Mouse (Mus musculus): ENCODE results near the gene Kcnq5. TPM values are rescaled to one million over a fixed set of nuclear protein-coding genes. Genes with fewer than 3 reads are reported as not detected.

Kcnq5 gene
- polyA plus RNA-seq, 1 experiment from 2014 or later: 0.62 TPM

DNA sequence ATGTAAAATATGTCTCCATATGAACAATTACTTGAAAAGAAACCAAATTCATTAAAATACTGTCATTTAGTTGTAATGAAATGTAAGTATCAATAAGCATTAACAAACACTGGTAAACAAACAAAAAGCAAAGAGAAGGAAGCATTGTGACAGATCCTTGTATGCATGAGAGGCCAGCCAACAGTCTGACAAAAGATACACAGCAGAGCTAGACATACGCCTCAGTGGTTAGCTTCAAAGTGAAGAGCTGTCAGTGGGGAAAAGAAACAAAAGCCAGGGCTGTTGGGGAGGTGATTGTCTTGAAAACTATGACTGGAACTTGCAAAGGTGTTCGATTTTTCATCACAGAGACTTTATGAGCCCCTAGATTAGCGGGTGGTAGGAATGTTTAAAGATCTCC is 78.0 kb downstream of the Kcnq5 start:
- Histone ChIP-seq H3K4me2 (replicated peaks; ENCODE audit: low read depth) (no peak overlapping the region), H3K4me3 (ENCODE audit: low read depth, low read length) (no peak overlapping the region), H3K27me3 (ENCODE audit: control insufficient read depth, insufficient read depth, low read length) (no peaks in the 10 kb centered on the region), H3K9me3 (ENCODE audit: control insufficient read depth, low read length) (no peaks in the 10 kb centered on the region), H3K27ac (replicated peaks) (no peak overlapping the region), H3K36me3 (ENCODE audit: control insufficient read depth, insufficient read depth, low read length) (no peaks in the 10 kb centered on the region), H3K4me1 (replicated peaks; ENCODE audit: control insufficient read depth, insufficient read depth) (no peaks in the 10 kb centered on the region), H3K9ac (ENCODE audit: low read length) (no peak overlapping the region)
- DNase-seq (ENCODE audit: low spot score): no peak
- no peak for TF ChIP-seq CTCF (IDR thresholded peaks at IDR 0.05; ENCODE audit: low read depth)
- TF ChIP-seq EP300 (optimal IDR thresholded peaks at IDR 0.05): no peak
- whole genome bisulfite sequencing: 64% methylated on average over 3 of the region's 3 CpGs
- ATAC-seq (ENCODE audit: low FRiP score, low TSS enrichment): no peak

DNA sequence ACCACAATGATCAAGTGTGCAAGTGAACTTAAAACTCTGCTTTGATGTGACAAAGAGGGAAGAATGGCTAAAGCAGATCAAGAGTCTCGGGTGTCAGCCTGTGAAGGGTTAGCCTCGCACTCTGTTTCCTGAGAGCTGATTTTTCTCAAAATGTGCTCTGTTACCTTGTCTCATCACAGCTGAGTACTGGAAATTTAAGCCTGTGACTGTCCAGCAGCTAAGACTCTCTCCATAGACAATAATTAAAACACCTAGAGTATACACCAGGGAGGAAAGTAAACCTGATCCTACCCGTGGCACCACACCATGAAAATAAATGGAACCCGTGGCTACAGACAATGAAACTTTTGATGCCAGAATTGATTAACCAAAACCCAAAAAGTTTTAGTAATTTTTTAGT is 90.9 kb downstream of the Kcnq5 start:
- no peaks in the 10 kb centered on the region for H3K27me3 ChIP-seq (ENCODE audit: control insufficient read depth, insufficient read depth, low read length)
- no peak overlapping the region for H3K9ac ChIP-seq (ENCODE audit: low read length)
- H3K4me1 ChIP-seq (replicated peaks; ENCODE audit: control insufficient read depth, insufficient read depth): no peaks in the 10 kb centered on the region
- ATAC-seq (ENCODE audit: low FRiP score, low TSS enrichment) (no peak), DNase-seq (ENCODE audit: low spot score) (no peak)
- no peaks in the 10 kb centered on the region for H3K36me3 ChIP-seq (ENCODE audit: control insufficient read depth, insufficient read depth, low read length)
- no peak overlapping the region for H3K4me2 ChIP-seq (replicated peaks; ENCODE audit: low read depth)
- H3K4me3 ChIP-seq (ENCODE audit: low read depth, low read length): no peak overlapping the region
- H3K9me3 ChIP-seq (ENCODE audit: control insufficient read depth, low read length): no peaks in the 10 kb centered on the region
- no peak overlapping the region for H3K27ac ChIP-seq (replicated peaks)
- TF ChIP-seq EP300 (optimal IDR thresholded peaks at IDR 0.05): no peak
- 47% methylated on average over 4 of the region's 4 CpGs for WGBS

DNA sequence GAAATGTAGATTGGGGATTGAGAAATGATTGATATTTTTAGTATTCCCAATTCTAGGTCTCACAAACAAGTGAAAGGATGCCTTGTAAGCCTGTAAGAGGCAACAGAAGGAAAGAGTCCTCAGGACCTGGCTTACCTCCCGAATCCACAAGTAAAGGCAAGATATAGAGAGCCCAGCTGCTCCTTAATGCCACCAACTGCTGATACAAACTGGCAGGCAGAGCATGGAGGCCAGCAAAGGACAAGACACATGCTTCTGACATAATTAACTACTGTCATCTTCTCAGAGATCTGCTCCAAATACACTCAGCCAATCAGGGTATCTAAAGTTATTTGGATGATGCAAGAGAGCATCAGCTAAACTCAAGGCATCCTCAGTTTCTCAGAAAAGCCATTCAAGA is 93.3 kb downstream of the Kcnq5 start:
- H3K27me3 ChIP-seq (ENCODE audit: control insufficient read depth, insufficient read depth, low read length): no peaks in the 10 kb centered on the region
- 82% methylated on average over 1 of the region's 1 CpGs for WGBS
- H3K4me2 ChIP-seq (replicated peaks; ENCODE audit: low read depth): no peak overlapping the region
- no peaks in the 10 kb centered on the region for H3K9me3 ChIP-seq (ENCODE audit: control insufficient read depth, low read length)
- no peak for ATAC-seq (ENCODE audit: low FRiP score, low TSS enrichment)
- no peaks in the 10 kb centered on the region for H3K36me3 ChIP-seq (ENCODE audit: control insufficient read depth, insufficient read depth, low read length)
- H3K27ac ChIP-seq (replicated peaks): no peak overlapping the region
- no peak for DNase-seq (ENCODE audit: low spot score)
- TF ChIP-seq CTCF (IDR thresholded peaks at IDR 0.05; ENCODE audit: low read depth) (no peak), EP300 (optimal IDR thresholded peaks at IDR 0.05) (no peak)
- no peaks in the 10 kb centered on the region for H3K4me1 ChIP-seq (replicated peaks; ENCODE audit: control insufficient read depth, insufficient read depth)
- H3K4me3 ChIP-seq (ENCODE audit: low read depth, low read length): no peak overlapping the region
- H3K9ac ChIP-seq (ENCODE audit: low read length): no peak overlapping the region

DNA sequence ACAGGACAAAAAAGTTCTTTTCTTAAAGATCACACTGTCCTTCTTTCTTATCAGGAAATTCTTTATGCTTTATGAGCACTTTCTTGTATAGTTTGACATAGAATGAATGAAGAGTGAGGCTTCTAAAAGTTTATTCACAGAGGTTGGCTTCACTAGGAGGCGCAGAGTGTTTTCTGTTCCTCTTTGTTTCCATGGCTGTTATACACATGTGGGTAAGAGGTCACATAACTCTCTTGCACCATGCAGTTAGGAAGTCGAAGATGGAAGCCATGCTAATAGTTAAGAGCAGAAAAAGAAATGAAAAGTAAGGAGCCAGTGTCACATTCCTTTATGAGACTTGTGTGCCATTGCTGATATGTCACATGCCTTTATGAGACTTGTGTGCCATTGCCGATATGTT is 105.3 kb downstream of the Kcnq5 start:
- no peak overlapping the region for H3K4me3 ChIP-seq (ENCODE audit: low read depth, low read length)
- no peaks in the 10 kb centered on the region for H3K27me3 ChIP-seq (ENCODE audit: control insufficient read depth, insufficient read depth, low read length)
- 67% methylated on average over 3 of the region's 3 CpGs for WGBS
- H3K9ac ChIP-seq (ENCODE audit: low read length): no peak overlapping the region
- H3K4me1 ChIP-seq (replicated peaks; ENCODE audit: control insufficient read depth, insufficient read depth): no peaks in the 10 kb centered on the region
- H3K4me2 ChIP-seq (replicated peaks; ENCODE audit: low read depth): no peak overlapping the region
- DNase-seq (ENCODE audit: low spot score) (no peak), ATAC-seq (ENCODE audit: low FRiP score, low TSS enrichment) (no peak)
- H3K27ac ChIP-seq (replicated peaks): no peak overlapping the region
- TF ChIP-seq CTCF (IDR thresholded peaks at IDR 0.05; ENCODE audit: low read depth) (no peak), EP300 (optimal IDR thresholded peaks at IDR 0.05) (no peak)
- no peaks in the 10 kb centered on the region for H3K9me3 ChIP-seq (ENCODE audit: control insufficient read depth, low read length)
- H3K36me3 ChIP-seq (ENCODE audit: control insufficient read depth, insufficient read depth, low read length): no peaks in the 10 kb centered on the region

DNA sequence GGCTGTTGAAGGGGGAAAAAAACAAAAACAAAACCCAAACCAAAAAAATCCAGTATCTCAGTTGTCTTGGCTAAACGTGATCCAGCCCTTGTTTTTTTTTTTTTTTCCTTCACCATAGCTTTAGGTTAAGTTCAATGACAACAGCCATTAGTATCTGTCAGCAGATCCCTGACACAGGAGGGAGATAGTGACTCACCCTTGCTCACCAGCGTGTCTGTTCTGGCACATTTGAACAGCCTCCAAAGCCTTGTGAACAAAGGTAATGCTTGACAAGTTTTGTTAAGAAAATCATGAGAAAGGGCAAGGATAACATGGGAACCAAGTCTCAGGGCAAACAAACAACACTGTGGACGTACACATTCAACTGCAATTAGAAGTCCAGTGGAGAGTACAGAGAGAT is 123.2 kb downstream of the Kcnq5 start:
- no peak overlapping the region for H3K4me2 ChIP-seq (replicated peaks; ENCODE audit: low read depth)
- no peaks in the 10 kb centered on the region for H3K4me1 ChIP-seq (replicated peaks; ENCODE audit: control insufficient read depth, insufficient read depth)
- no peak overlapping the region for H3K4me3 ChIP-seq (ENCODE audit: low read depth, low read length)
- H3K27ac ChIP-seq (replicated peaks): no peak overlapping the region
- ATAC-seq (ENCODE audit: low FRiP score, low TSS enrichment) (no peak), DNase-seq (ENCODE audit: low spot score) (no peak)
- H3K9me3 ChIP-seq (ENCODE audit: control insufficient read depth, low read length): no peaks in the 10 kb centered on the region
- no peaks in the 10 kb centered on the region for H3K27me3 ChIP-seq (ENCODE audit: control insufficient read depth, insufficient read depth, low read length)
- no peak overlapping the region for H3K9ac ChIP-seq (ENCODE audit: low read length)
- H3K36me3 ChIP-seq (ENCODE audit: control insufficient read depth, insufficient read depth, low read length): no peaks in the 10 kb centered on the region
- no peak for TF ChIP-seq EP300 (optimal IDR thresholded peaks at IDR 0.05)
- no peak for TF ChIP-seq CTCF (IDR thresholded peaks at IDR 0.05; ENCODE audit: low read depth)
- 36% methylated on average over 3 of the region's 3 CpGs for WGBS

DNA sequence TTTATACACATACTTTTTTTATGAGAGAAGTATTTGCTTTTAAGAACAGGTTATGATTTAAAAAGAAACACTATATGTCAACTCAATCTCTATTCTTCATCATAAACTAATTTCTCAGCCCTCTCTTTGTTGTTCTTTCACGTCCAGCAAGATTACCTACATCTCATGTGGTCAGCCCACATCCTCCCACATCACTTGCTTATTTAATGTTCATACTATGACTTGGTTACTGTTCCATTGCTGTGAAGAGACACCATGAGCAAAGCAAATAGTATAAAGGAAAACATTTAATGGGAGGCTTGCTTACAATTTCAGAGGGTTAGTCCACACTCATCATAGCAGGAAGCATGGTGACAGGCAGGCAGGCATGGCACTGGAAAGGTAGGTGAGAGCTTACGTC is 124.4 kb downstream of the Kcnq5 start:
- 71% methylated on average over 2 of the region's 2 CpGs for WGBS

More for the DNA sequence above, 124.4 kb downstream of the Kcnq5 start:
- Histone ChIP-seq H3K27me3 (ENCODE audit: control insufficient read depth, insufficient read depth, low read length) (no peaks in the 10 kb centered on the region), H3K27ac (replicated peaks) (no peak overlapping the region), H3K36me3 (ENCODE audit: control insufficient read depth, insufficient read depth, low read length) (no peaks in the 10 kb centered on the region), H3K9me3 (ENCODE audit: control insufficient read depth, low read length) (no peaks in the 10 kb centered on the region), H3K9ac (ENCODE audit: low read length) (no peak overlapping the region), H3K4me2 (replicated peaks; ENCODE audit: low read depth) (no peak overlapping the region), H3K4me3 (ENCODE audit: low read depth, low read length) (no peak overlapping the region), H3K4me1 (replicated peaks; ENCODE audit: control insufficient read depth, insufficient read depth) (no peaks in the 10 kb centered on the region)
- ATAC-seq (ENCODE audit: low FRiP score, low TSS enrichment): no peak
- no peak for DNase-seq (ENCODE audit: low spot score)
- TF ChIP-seq CTCF (IDR thresholded peaks at IDR 0.05; ENCODE audit: low read depth): no peak
- TF ChIP-seq EP300 (optimal IDR thresholded peaks at IDR 0.05): no peak

Measured in stomach, postnatal 0 days (tissue).